Mouse (Mus musculus): ENCODE results near the gene Wdr45. TPM values are rescaled to one million over a fixed set of nuclear protein-coding genes. Genes with fewer than 3 reads are reported as not detected.
"Not testable (repeated sequence)": the region's sequence is repeated elsewhere in the genome, so short reads cannot be mapped to it uniquely, and the experiment has no call there.

Gene Wdr45
- polyA plus RNA-seq, 1 experiment = 33.6 TPM

DNA sequence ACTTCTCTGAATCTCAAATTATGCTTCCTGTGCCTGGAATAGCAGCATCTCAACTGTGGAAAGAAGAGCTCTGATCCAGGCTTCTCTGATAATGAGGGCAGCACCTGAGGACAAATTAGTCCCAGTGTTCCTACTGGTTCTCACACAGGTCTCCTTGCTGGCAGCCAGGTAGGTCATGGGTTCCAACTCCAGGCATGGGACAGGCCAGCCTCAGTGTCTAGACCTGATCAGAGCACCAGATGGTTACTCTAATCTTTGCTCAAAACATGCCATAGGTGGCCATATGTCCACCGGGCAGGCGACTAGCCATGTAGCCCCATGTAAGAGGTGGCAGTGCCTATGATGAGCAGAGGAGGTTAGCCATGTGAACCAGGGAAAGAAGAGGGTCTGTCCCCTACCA, 25.8 kb upstream of the Wdr45 start:
- no peaks in the 10 kb centered on the region for H3K27me3 ChIP-seq (ENCODE audit: control insufficient read depth, insufficient read depth, low read length)
- no peaks in the 10 kb centered on the region for H3K36me3 ChIP-seq (ENCODE audit: control insufficient read depth, insufficient read depth, low read length)
- H3K27ac ChIP-seq (ENCODE audit: insufficient read depth, low read depth, low read length) = no peak overlapping the region
- no peak overlapping the region for H3K4me3 ChIP-seq (ENCODE audit: low read depth, low read length)
- H3K4me1 ChIP-seq (ENCODE audit: control insufficient read depth, insufficient read depth, insufficient read length, low read length) = no peaks in the 10 kb centered on the region
- 96% methylated on average over 2 of the region's 2 CpGs for WGBS
- no peak for TF ChIP-seq POLR2A (IDR thresholded peaks at IDR 0.05; ENCODE audit: low read depth, low read length)
- TF ChIP-seq CTCF (IDR thresholded peaks at IDR 0.05; ENCODE audit: extremely low read depth, insufficient read length, insufficient replicate concordance, low read depth, low read length) = no peak

DNA sequence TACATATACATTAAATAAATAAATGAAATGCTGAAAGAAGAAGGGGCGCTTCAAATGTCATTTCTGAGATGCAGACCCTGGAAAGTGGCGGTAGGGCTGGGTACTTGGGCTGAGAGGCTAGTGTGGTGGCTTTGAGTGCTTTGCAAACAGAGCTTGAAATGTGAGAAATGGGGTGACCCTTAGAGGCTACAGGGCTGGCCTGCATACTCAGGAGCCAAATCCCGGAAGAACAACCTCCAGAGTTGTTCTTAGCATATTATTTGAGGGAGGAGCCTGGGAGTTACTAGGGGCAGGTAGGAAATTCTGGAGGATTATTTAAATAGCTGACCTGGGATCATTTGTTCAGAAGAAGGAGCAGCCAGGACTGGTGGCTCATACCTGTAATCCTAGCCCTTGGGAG, 23.6 kb upstream of the Wdr45 start:
- 62% methylated on average over 3 of the region's 3 CpGs for WGBS
- H3K4me1 ChIP-seq (ENCODE audit: control insufficient read depth, insufficient read depth, insufficient read length, low read length) = no peaks in the 10 kb centered on the region
- no peak overlapping the region for H3K4me3 ChIP-seq (ENCODE audit: low read depth, low read length)
- no peak overlapping the region for H3K27ac ChIP-seq (ENCODE audit: insufficient read depth, low read depth, low read length)
- no peaks in the 10 kb centered on the region for H3K36me3 ChIP-seq (ENCODE audit: control insufficient read depth, insufficient read depth, low read length)
- H3K27me3 ChIP-seq (ENCODE audit: control insufficient read depth, insufficient read depth, low read length) = no peaks in the 10 kb centered on the region
- no peak for TF ChIP-seq POLR2A (IDR thresholded peaks at IDR 0.05; ENCODE audit: low read depth, low read length)
- TF ChIP-seq CTCF (IDR thresholded peaks at IDR 0.05; ENCODE audit: extremely low read depth, insufficient read length, insufficient replicate concordance, low read depth, low read length) = no peak

DNA sequence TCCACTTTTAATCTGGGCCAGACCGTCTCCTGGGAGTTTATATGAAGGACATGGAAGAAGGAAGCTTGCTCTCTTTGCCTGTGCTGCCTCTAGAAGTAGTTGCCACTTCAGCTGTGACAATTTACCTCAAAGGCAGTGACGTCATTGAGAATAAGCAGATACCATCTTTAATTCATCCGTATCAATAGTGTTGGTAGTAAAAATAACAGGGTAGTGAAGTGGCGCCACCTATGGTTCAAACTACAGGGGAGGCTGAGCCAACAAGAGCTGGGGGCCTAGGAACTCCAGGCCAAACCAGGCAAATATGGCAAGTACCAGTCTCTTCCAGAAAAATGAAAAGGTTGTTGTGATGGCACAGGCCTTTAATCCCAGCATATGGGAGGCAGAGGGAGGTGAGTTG, 21.3 kb upstream of the Wdr45 start:
- Histone ChIP-seq H3K27ac (ENCODE audit: insufficient read depth, low read depth, low read length) (no peak overlapping the region), H3K36me3 (ENCODE audit: control insufficient read depth, insufficient read depth, low read length) (no peaks in the 10 kb centered on the region), H3K27me3 (ENCODE audit: control insufficient read depth, insufficient read depth, low read length) (no peaks in the 10 kb centered on the region), H3K4me3 (ENCODE audit: low read depth, low read length) (no peak overlapping the region), H3K4me1 (ENCODE audit: control insufficient read depth, insufficient read depth, insufficient read length, low read length) (no peaks in the 10 kb centered on the region)
- 33% methylated on average over 4 of the region's 4 CpGs for WGBS
- TF ChIP-seq POLR2A (IDR thresholded peaks at IDR 0.05; ENCODE audit: low read depth, low read length) = no peak
- no peak for TF ChIP-seq CTCF (IDR thresholded peaks at IDR 0.05; ENCODE audit: extremely low read depth, insufficient read length, insufficient replicate concordance, low read depth, low read length)

GRCm38 (mm10) chrX:7696520-7696919, 17.6 kb upstream of the Wdr45 start:
- Histone ChIP-seq H3K36me3 (ENCODE audit: control insufficient read depth, insufficient read depth, low read length) (peaks cover 4% of the 10 kb centered on the region), H3K27ac (ENCODE audit: insufficient read depth, low read depth, low read length) (no peak overlapping the region), H3K27me3 (ENCODE audit: control insufficient read depth, insufficient read depth, low read length) (no peaks in the 10 kb centered on the region), H3K4me3 (ENCODE audit: low read depth, low read length) (no peak overlapping the region), H3K4me1 (ENCODE audit: control insufficient read depth, insufficient read depth, insufficient read length, low read length) (peaks cover 2% of the 10 kb centered on the region; the same call in 1 of the 2 replicates)
- 36% methylated on average over 6 of the region's 6 CpGs for WGBS
- TF ChIP-seq POLR2A (IDR thresholded peaks at IDR 0.05; ENCODE audit: low read depth, low read length) = no peak
- no peak for TF ChIP-seq CTCF (IDR thresholded peaks at IDR 0.05; ENCODE audit: extremely low read depth, insufficient read length, insufficient replicate concordance, low read depth, low read length)

DNA sequence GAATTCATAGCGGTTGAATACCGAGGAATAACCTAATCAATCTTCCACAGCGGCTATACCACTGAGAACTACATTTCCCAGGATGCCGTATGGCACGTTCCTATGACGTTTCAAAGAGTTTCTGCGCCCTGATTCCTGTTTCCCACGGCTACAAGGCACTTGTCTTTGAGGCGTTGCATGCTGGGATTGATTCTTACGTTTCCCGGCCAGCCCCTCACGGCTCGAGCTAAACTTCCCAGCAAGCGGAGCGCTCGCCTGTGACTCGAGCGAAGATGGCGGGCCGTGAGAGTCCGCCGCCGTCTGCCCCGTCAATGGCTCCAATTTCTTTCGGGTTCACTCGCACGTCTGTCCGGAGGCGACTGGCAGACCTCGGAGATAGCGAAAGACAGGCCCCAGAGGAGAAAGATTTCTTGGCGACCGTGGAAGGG, 17.2 kb upstream of the Wdr45 start, which contains the start of gene Gpkow:
Gene Gpkow, plus strand, starts transcription at position 178 of the 428 bp plus-strand sequence.
- Histone ChIP-seq H3K4me3 (ENCODE audit: low read depth, low read length) (peak within 1 kb of the TSS; percentile 96), H3K4me1 (ENCODE audit: control insufficient read depth, insufficient read depth, insufficient read length, low read length) (peaks cover 2% of the 10 kb centered on the region; the same call in 1 of the 2 replicates), H3K36me3 (ENCODE audit: control insufficient read depth, insufficient read depth, low read length) (peaks cover 5% of the 10 kb centered on the region), H3K27me3 (ENCODE audit: control insufficient read depth, insufficient read depth, low read length) (no peaks in the 10 kb centered on the region), H3K27ac (ENCODE audit: insufficient read depth, low read depth, low read length) (peak within 1 kb of the TSS; percentile 62)
- 11% methylated on average over 33 of the region's 33 CpGs for WGBS
- TF ChIP-seq CTCF (IDR thresholded peaks at IDR 0.05; ENCODE audit: extremely low read depth, insufficient read length, insufficient replicate concordance, low read depth, low read length) (no peak), POLR2A (IDR thresholded peaks at IDR 0.05; ENCODE audit: low read depth, low read length) (peak; percentile 69)

DNA sequence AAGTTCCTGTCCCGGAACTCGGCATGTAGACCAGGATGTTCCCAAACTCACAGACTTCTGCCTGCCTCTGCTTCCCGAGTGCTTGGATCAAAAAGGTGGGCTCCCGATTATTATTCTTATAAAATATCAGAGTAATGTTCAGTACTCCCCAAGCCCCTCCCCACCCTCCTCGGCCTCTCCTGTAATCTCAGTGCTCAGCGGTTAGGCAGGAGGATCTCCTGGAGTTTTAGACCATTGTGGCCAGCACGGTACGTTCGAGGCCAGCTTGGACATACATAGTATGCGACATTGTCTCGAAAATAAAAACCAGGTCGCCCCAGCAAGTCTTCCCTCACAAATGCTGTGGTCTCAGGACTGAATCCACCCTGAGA, 384 bp upstream of the Wdr45 start:
- not testable (repeated sequence) for H3K27ac ChIP-seq (ENCODE audit: insufficient read depth, low read depth, low read length)
- peak overlapping the region; percentile 51 for H3K4me3 ChIP-seq (ENCODE audit: low read depth, low read length)
- WGBS = 7% methylated on average over 6 of the region's 12 CpGs

DNA sequence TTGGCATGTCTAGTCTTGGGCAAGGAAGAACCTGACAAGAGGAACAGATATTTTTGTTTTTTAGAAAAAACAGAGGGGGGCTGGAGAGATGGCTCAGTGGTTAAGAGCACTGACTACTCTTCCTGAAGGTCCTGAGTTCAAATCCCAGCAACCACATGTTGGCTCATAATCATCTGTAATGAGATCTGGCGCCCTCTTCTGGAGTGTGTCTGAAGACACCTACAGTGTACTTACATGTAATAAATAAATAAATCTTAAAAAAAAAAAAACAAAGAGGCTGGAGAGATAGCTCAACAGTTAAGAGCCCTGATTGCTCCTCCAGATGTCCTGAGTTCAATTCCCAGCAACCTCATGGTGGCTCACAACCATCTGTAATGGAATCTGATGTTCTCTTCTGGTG, 1.9 kb downstream of the Wdr45 start:
- not testable (repeated sequence) for H3K27me3 ChIP-seq (ENCODE audit: control insufficient read depth, insufficient read depth, low read length); H3K4me1 ChIP-seq (ENCODE audit: control insufficient read depth, insufficient read depth, insufficient read length, low read length); H3K36me3 ChIP-seq (ENCODE audit: control insufficient read depth, insufficient read depth, low read length); H3K27ac ChIP-seq (ENCODE audit: insufficient read depth, low read depth, low read length); H3K4me3 ChIP-seq (ENCODE audit: low read depth, low read length)
- WGBS = 56% methylated on average over 1 of the region's 1 CpGs

More for the DNA sequence above, 384 bp upstream of the Wdr45 start:
- not testable (repeated sequence) for H3K36me3 ChIP-seq (ENCODE audit: control insufficient read depth, insufficient read depth, low read length); H3K27me3 ChIP-seq (ENCODE audit: control insufficient read depth, insufficient read depth, low read length); H3K4me1 ChIP-seq (ENCODE audit: control insufficient read depth, insufficient read depth, insufficient read length, low read length)

Measured in small intestine, adult 2 months (tissue).